Mouse (Mus musculus) CH12.LX (cell line): Measurements from ENCODE around the gene Arih2. TPM values are rescaled to one million over a fixed set of nuclear protein-coding genes. Genes with fewer than 3 reads are reported as not detected.

Experiments used
- DNase-seq: peaks from one replicate; pipeline ENCODE4 v3.0.0-alpha.2; 2013; ENCODE audit errors: extremely low read depth
- H3K27ac ChIP-seq: 2 replicates; pipeline ENCODE4 v1.5.1; 2012; ENCODE audit warnings: low read depth, mild to moderate bottlenecking, control low read depth, moderate library complexity; ENCODE audit not compliant: insufficient read depth
- H3K27me3 ChIP-seq: replicated peaks from 2 replicates; pipeline ENCODE3; 2012; ENCODE audit warnings: inconsistent platforms
- H3K36me3 ChIP-seq, 2 experiments: replicated peaks in 1 of 2; 2 replicates each; pipeline versions ENCODE3 to v1.6.1; 2012; ENCODE audit warnings: inconsistent platforms in 1 of 2, low read length in 1 of 2, mild to moderate bottlenecking in 1 of 2, mixed read lengths in 1 of 2, moderate library complexity in 1 of 2; ENCODE audit not compliant: control insufficient read depth in 1 of 2, insufficient read depth in 1 of 2
- H3K4me1 ChIP-seq, 2 experiments: 2 replicates each; pipeline ENCODE4 v1.6.1; 2012; ENCODE audit warnings: inconsistent platforms in 1 of 2, moderate library complexity in 1 of 2; ENCODE audit not compliant: insufficient read depth in 2 of 2, control insufficient read depth in 1 of 2
- H3K4me2 ChIP-seq: 2 replicates; pipeline ENCODE4 v1.6.1; 2012; ENCODE audit warnings: low read depth, mild to moderate bottlenecking, control low read depth; ENCODE audit not compliant: poor library complexity, insufficient read depth, severe bottlenecking
- H3K4me3 ChIP-seq, 3 experiments: fragments of 150-350 bp in 1 of 3; sonication (generic) in 1 of 3; replicated peaks in 1 of 3; 2 replicates each; pipeline versions ENCODE3 to v1.5.1; 2011 to 2012; ENCODE audit warnings: low read depth in 2 of 3, low read length in 2 of 3, mild to moderate bottlenecking in 2 of 3, moderate library complexity in 2 of 3, control low read depth in 1 of 3, improper control_type of control experiment in 1 of 3, inconsistent platforms in 1 of 3, mixed read lengths in 1 of 3; ENCODE audit not compliant: poor library complexity in 1 of 3
- H3K79me2 ChIP-seq: replicated peaks from 2 replicates; pipeline ENCODE4 v1.6.1; 2012; ENCODE audit warnings: mild to moderate bottlenecking, moderate library complexity; ENCODE audit not compliant: control insufficient read depth, poor library complexity, insufficient read depth, severe bottlenecking; ENCODE audit errors: extremely low read depth
- H3K9ac ChIP-seq: 2 replicates; pipeline ENCODE4 v1.6.1; 2012; ENCODE audit warnings: low read depth, mild to moderate bottlenecking, control low read depth, moderate library complexity; ENCODE audit not compliant: insufficient read depth
- H3K9me3 ChIP-seq: replicated peaks from 2 replicates; pipeline ENCODE3; 2012; ENCODE audit warnings: low read length, inconsistent platforms, mixed read lengths
- BHLHE40 ChIP-seq: IDR thresholded peaks from 2 replicates; pipeline ENCODE4 v1.6.1; 2011; ENCODE audit warnings: mild to moderate bottlenecking, low read depth, low read length, improper control_type of control experiment
- CHD1 ChIP-seq: IDR thresholded peaks from 2 replicates; pipeline ENCODE4 v1.6.1; 2012; ENCODE audit warnings: low read depth, low read length, improper control_type of control experiment, inconsistent platforms
- CHD2 ChIP-seq: IDR thresholded peaks from 2 replicates; pipeline ENCODE4 v1.6.1; 2011; ENCODE audit warnings: low read length, improper control_type of control experiment
- CTCF ChIP-seq, 2 experiments: IDR thresholded peaks in 1 of 2; conservative IDR thresholded peaks in 1 of 2; 2 replicates each; pipeline ENCODE4 v1.5.1; 2011 to 2012; ENCODE audit warnings: low read depth in 2 of 2, low read length in 2 of 2, improper control_type of control experiment in 1 of 2, inconsistent platforms in 1 of 2, mild to moderate bottlenecking in 1 of 2, moderate library complexity in 1 of 2
- ELF1 ChIP-seq: IDR thresholded peaks from 2 replicates; pipeline ENCODE4 v1.6.1; 2014; ENCODE audit warnings: low read depth, mild to moderate bottlenecking, inconsistent platforms, low read length, improper control_type of control experiment
- EP300 ChIP-seq: IDR thresholded peaks from 2 replicates; pipeline ENCODE4 v1.6.1; 2011; ENCODE audit warnings: low read length, improper control_type of control experiment
- MAFK ChIP-seq: IDR thresholded peaks from 2 replicates; pipeline ENCODE4 v1.6.1; 2011; ENCODE audit warnings: low read length, improper control_type of control experiment; ENCODE audit not compliant: insufficient replicate concordance
- MAZ ChIP-seq: IDR thresholded peaks from 2 replicates; pipeline ENCODE4 v1.6.1; 2012; ENCODE audit warnings: low read depth, mild to moderate bottlenecking, inconsistent platforms, low read length, improper control_type of control experiment, moderate library complexity
- NELFE ChIP-seq: IDR thresholded peaks from 2 replicates; pipeline ENCODE4 v1.6.1; 2011; ENCODE audit warnings: low read depth, low read length, improper control_type of control experiment
- PAX5 ChIP-seq: IDR thresholded peaks from 2 replicates; pipeline ENCODE4 v1.6.1; 2012; ENCODE audit warnings: low read length, inconsistent platforms, mixed read lengths
- RCOR1 ChIP-seq: conservative IDR thresholded peaks from 2 replicates; pipeline ENCODE4 v1.6.1; 2012; ENCODE audit warnings: low read depth, mild to moderate bottlenecking, inconsistent platforms, low read length, improper control_type of control experiment
- SIN3A ChIP-seq: IDR thresholded peaks from 2 replicates; pipeline ENCODE4 v1.6.1; 2012; ENCODE audit warnings: low read length, improper control_type of control experiment, inconsistent platforms
- TBP ChIP-seq: conservative IDR thresholded peaks from 2 replicates; pipeline ENCODE4 v1.6.1; 2011; ENCODE audit warnings: low read depth, low read length, improper control_type of control experiment
- TCF12 ChIP-seq: IDR thresholded peaks from 2 replicates; pipeline ENCODE4 v1.6.1; 2014; ENCODE audit warnings: low read depth, mild to moderate bottlenecking, inconsistent platforms, low read length, improper control_type of control experiment
- UBTF ChIP-seq: IDR thresholded peaks from 2 replicates; pipeline ENCODE4 v1.6.1; 2012; ENCODE audit warnings: low read depth, mild to moderate bottlenecking, inconsistent platforms, low read length, improper control_type of control experiment, moderate library complexity
- USF1 ChIP-seq: IDR thresholded peaks from 2 replicates; pipeline ENCODE4 v1.6.1; 2014; ENCODE audit warnings: low read depth, mild to moderate bottlenecking, inconsistent platforms, low read length, improper control_type of control experiment
- ZC3H11A ChIP-seq: IDR thresholded peaks from 2 replicates; pipeline ENCODE4 v1.6.1; 2012; ENCODE audit warnings: low read depth, mild to moderate bottlenecking, inconsistent platforms, low read length, improper control_type of control experiment
- ZKSCAN1 ChIP-seq: IDR thresholded peaks from 2 replicates; pipeline ENCODE4 v1.6.1; 2012; ENCODE audit warnings: low read depth, inconsistent platforms, low read length, improper control_type of control experiment, borderline replicate concordance
- ZNF384 ChIP-seq: IDR thresholded peaks from 2 replicates; pipeline ENCODE4 v1.6.1; 2012; ENCODE audit warnings: low read depth, low read length, improper control_type of control experiment, inconsistent platforms
- dilution Hi-C: fragments of 300-500 bp; cut with MboI; formaldehyde crosslinking; loops from 2 replicates; pipeline ENCODE4 v1.14.3; 2020; ENCODE audit warnings: low sequenced_read_pairs; ENCODE audit not compliant: extremely low pct_unique_long_range_greater_than_20kb, extremely low pct_ligation_motif_present
- in situ Hi-C: fragments of 300-500 bp; cut with MboI; formaldehyde crosslinking; loops from 3 replicates; pipeline ENCODE4 v1.14.3; 2019; ENCODE audit warnings: low sequenced_read_pairs, low pct_ligation_motif_present, low pct_unique_long_range_greater_than_20kb, mixed read lengths
- polyA plus RNA-seq: library from polyadenylated mRNA; unstranded; fragments of >175 nt; gene quantifications from 2 replicates; pipeline ENCODE4 v1.2.1, GENCODE M21; 2012; ENCODE audit warnings: low read depth; ENCODE audit not compliant: insufficient read length
- total RNA-seq, 2 experiments: library from RNA; depleted of rRNA; stranded (reverse); fragments of 300-350 nt in 1 of 2; fragments of >200 nt in 1 of 2; gene quantifications; 2 replicates each; pipeline ENCODE4 v1.2.3; 2012 to 2014

Gene Arih2
- total and polyA plus RNA-seq, 3 experiments, result 29.0 to 35.3 (median 33.5) TPM

DNA sequence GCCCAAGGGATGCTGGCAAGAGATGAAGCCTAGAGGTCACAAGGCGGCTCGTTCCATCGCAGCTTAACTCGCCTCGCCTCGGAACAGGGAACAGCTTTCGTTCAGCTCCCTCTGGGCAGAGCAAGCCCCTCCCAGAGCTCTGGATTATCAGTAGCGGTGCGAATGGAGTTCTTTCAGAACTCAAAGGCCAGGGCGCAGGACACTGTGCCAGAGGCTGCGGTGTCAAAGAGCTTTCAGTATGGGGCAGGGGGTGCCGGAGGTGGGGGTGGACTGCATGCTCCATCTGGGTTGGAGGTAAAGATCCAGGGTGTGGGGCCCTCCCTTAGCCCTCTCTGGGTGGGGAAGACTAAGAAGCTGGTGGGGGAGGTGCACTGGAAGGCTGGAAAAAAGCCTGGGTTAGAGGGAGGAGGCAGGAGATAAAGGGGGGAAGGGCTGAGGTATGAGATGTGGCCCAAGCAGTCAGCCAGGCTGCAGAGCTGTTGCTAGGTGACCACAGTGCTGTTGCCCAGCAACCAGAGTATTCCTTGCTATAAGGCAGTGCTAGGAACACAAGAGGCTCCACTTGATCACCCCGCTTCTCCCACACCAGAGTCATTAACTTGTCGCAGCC lies 61.5 kb downstream of the Arih2 start:
- Histone ChIP-seq H3K9me3 (no peaks in the 10 kb centered on the region), H3K36me3 (peaks cover 7 to 72% of the 10 kb centered on the region in 2 experiments), H3K4me3 (no peak overlapping the region), H3K4me1 (peaks cover 7 to 28% of the 10 kb centered on the region in 2 experiments), H3K79me2 (no peaks in the 10 kb centered on the region; the same call in 1 of the 2 replicates)
- in situ Hi-C loops, result no loop called here
- DNase-seq, result no peak
- dilution Hi-C loops, result no loop called here
- TF ChIP-seq TBP (no peak), ZC3H11A (no peak), MAFK (no peak), BHLHE40 (no peak), MAZ (no peak), SIN3A (no peak), ZKSCAN1 (no peak), NELFE (no peak), CTCF (conservative IDR thresholded peaks at IDR 0.05 in 1 of 2, IDR thresholded peaks at IDR 0.05 in 1 of 2; ENCODE audit: low read depth in 2 of 2, low read length in 2 of 2) (no peak), CHD2 (no peak), CHD1 (no peak)
- TF ChIP-seq, all 38 proteins: peak for 0
- Histone ChIP-seq H3K27ac (no peak overlapping the region), H3K9ac (no peak overlapping the region), H3K4me2 (no peak overlapping the region), H3K27me3 (no peaks in the 10 kb centered on the region)

GRCm38 (mm10) chr9:108579344-108579690 lies 69.9 kb downstream of the Arih2 start:
- peaks cover 9 to 38% of the 10 kb centered on the region in 2 experiments for H3K4me1 ChIP-seq
- H3K4me2 ChIP-seq, result no peak overlapping the region
- H3K79me2 ChIP-seq, result no peaks in the 10 kb centered on the region
- H3K9ac ChIP-seq, result no peak overlapping the region
- no peaks in the 10 kb centered on the region for H3K27me3 ChIP-seq
- H3K9me3 ChIP-seq, result no peaks in the 10 kb centered on the region
- in situ Hi-C loops (no loop called here), dilution Hi-C loops (no loop called here)
- H3K36me3 ChIP-seq, result peaks cover 31 to 90% of the 10 kb centered on the region in 2 experiments
- DNase-seq, result no peak
- H3K27ac ChIP-seq, result no peak overlapping the region
- no peak overlapping the region for H3K4me3 ChIP-seq
- TF ChIP-seq MAZ, result no peak
- no peak for TF ChIP-seq BHLHE40
- TF ChIP-seq ZNF384, result no peak
- TF ChIP-seq USF1, result no peak
- TF ChIP-seq TBP, result no peak
- TF ChIP-seq PAX5, result no peak
- no peak for TF ChIP-seq RCOR1
- no peak for TF ChIP-seq ELF1
- no peak for TF ChIP-seq EP300
- no peak for TF ChIP-seq TCF12
- no peak for TF ChIP-seq UBTF
- no peak for TF ChIP-seq NELFE
